Mouse (Mus musculus) central nervous system, embryonic 14 days (tissue): ENCODE results near the gene B4galt7. TPM values are rescaled to one million over a fixed set of nuclear protein-coding genes. Genes with fewer than 3 reads are reported as not detected.

ENCODE experiments used
- polyA plus RNA-seq: library from polyadenylated mRNA; depleted of rRNA; stranded (reverse); fragments of >200 nt; gene quantifications from 2 replicates; pipeline ENCODE4 v1.2.3, GENCODE M21; 2012; rRNA removed

Gene B4galt7
- 41.2 and 43.8 TPM in 2 replicates for polyA plus RNA-seq

GRCm38 (mm10) chr13:55599566-55600540 is at the start of gene B4galt7:
TSS of gene B4galt7 (plus strand) at chr13:55599896.

GRCm38 (mm10) chr13:55571027-55571751 is 28.5 kb upstream of the B4galt7 start, which contains the start of gene Fam193b:
TSS of gene Fam193b (minus strand) at chr13:55571120.

GRCm38 (mm10) chr13:55573432-55573831 is 26.3 kb upstream of the B4galt7 start, which contains the start of gene Tmed9:
TSS of gene Tmed9 (plus strand) at chr13:55573732.

GRCm38 (mm10) chr13:55622649-55623541 is 23.2 kb downstream of the B4galt7 start, which contains the start of gene Caml:
TSS of gene Caml (plus strand) at chr13:55623005.

GRCm38 (mm10) chr13:55634639-55635127 is 35.0 kb downstream of the B4galt7 start, which contains the start of gene Ddx46:
TSS of gene Ddx46 (plus strand) at chr13:55635027.

Other genes starting within 250 kb of the B4galt7 start
- 54.3 and 59.6 TPM in 2 replicates for gene Lman2, start 237.1 kb upstream of the B4galt7 start, polyA plus RNA-seq
- gene Rgs14, start 230.2 kb upstream of the B4galt7 start, polyA plus RNA-seq, result 0.79 and 0.98 TPM in 2 replicates
- 0.06 and 0.07 TPM in 2 replicates for gene Slc34a1, start 201.7 kb upstream of the B4galt7 start, polyA plus RNA-seq
- 0.43 and 0.44 TPM in 2 replicates for gene Pfn3, start 184.7 kb upstream of the B4galt7 start, polyA plus RNA-seq
- 0.07 and 0.23 TPM in 2 replicates for gene F12, start 173.1 kb upstream of the B4galt7 start, polyA plus RNA-seq
- gene Grk6, start 154.8 kb upstream of the B4galt7 start, polyA plus RNA-seq, result 84.0 and 87.2 TPM in 2 replicates
- gene Prr7, start 135.6 kb upstream of the B4galt7 start, polyA plus RNA-seq, result 55.8 and 56.1 TPM in 2 replicates
- gene Dbn1, start 111.8 kb upstream of the B4galt7 start, polyA plus RNA-seq, result 719 and 813 TPM in 2 replicates
- 99.9 and 135 TPM in 2 replicates for gene Pdlim7, start 86.2 kb upstream of the B4galt7 start, polyA plus RNA-seq
- gene Dok3, start 70.6 kb upstream of the B4galt7 start, polyA plus RNA-seq, result 16.3 and 17.4 TPM in 2 replicates
- gene Ddx41, start 63.2 kb upstream of the B4galt7 start, polyA plus RNA-seq, result 106 and 112 TPM in 2 replicates
- gene Fam193b, start 28.8 kb upstream of the B4galt7 start, polyA plus RNA-seq, result 165 and 171 TPM in 2 replicates
- 121 and 154 TPM in 2 replicates for gene Tmed9, start 26.2 kb upstream of the B4galt7 start, polyA plus RNA-seq
- gene Caml, start 23.1 kb downstream of the B4galt7 start, polyA plus RNA-seq, result 87.8 and 97.2 TPM in 2 replicates
- gene Ddx46, start 35.1 kb downstream of the B4galt7 start, polyA plus RNA-seq, result 56.7 and 59.6 TPM in 2 replicates
- 74.9 and 77.3 TPM in 2 replicates for gene B230219D22Rik, start 93.2 kb downstream of the B4galt7 start, polyA plus RNA-seq
- gene Txndc15, start 114.8 kb downstream of the B4galt7 start, polyA plus RNA-seq, result 64.1 and 65.0 TPM in 2 replicates
- gene Pcbd2, start 127.5 kb downstream of the B4galt7 start, polyA plus RNA-seq, result 34.7 and 36.3 TPM in 2 replicates
- 0.07 and 0.09 TPM in 2 replicates for gene Catsper3, start 184.7 kb downstream of the B4galt7 start, polyA plus RNA-seq
- gene Pitx1, start 236.3 kb downstream of the B4galt7 start, polyA plus RNA-seq, result 0.50 and 5.4 TPM in 2 replicates